Mouse (Mus musculus) heart, adult 2 months (tissue): ENCODE measurements around the gene Gpr155.

ENCODE experiments used
- EP300 ChIP-seq: fragments of 200-500 bp; IDR thresholded peaks from 2 replicates; pipeline ENCODE4 v1.6.1; 2011; ENCODE audit warnings: low read depth, low read length, control low read depth; ENCODE audit not compliant: insufficient read depth
- POLR2A ChIP-seq: fragments of 200-500 bp; IDR thresholded peaks from 2 replicates; pipeline ENCODE4 v1.6.1; 2011; ENCODE audit warnings: mild to moderate bottlenecking, low read depth, low read length, control low read depth; ENCODE audit not compliant: insufficient read depth

DNA sequence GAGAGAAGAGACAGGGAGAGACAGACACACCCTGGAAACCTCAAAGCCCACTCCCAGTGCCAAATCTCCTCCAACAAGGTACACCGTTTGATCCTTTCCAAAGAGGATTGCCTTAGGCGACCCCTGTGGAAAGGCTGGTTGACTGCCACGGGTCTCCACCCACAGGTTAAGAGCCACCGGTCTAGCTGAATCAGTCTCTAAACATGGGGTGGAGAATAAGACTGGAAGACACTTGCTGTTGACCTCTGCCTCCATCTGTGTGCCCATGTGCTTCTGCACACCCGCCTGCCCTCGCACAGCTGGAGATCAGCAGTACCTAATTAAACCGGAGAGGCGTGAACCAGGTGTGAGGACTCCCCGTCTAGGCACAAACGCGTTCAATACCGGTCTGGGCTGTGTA lies 63.4 kb downstream of the Gpr155 start:
- TF ChIP-seq POLR2A = no peak
- no peak for TF ChIP-seq EP300
